Mouse (Mus musculus): ENCODE results near the gene Hist2h2be. TPM values are rescaled to one million over a fixed set of nuclear protein-coding genes. Genes with fewer than 3 reads are reported as not detected.
"Not testable (repeated sequence)": the region's sequence is repeated elsewhere in the genome, so short reads cannot be mapped to it uniquely, and the experiment has no call there.

The Hist2h2be gene
- polyA plus RNA-seq, 1 experiment from 2014 or later, result 8.7 TPM

DNA sequence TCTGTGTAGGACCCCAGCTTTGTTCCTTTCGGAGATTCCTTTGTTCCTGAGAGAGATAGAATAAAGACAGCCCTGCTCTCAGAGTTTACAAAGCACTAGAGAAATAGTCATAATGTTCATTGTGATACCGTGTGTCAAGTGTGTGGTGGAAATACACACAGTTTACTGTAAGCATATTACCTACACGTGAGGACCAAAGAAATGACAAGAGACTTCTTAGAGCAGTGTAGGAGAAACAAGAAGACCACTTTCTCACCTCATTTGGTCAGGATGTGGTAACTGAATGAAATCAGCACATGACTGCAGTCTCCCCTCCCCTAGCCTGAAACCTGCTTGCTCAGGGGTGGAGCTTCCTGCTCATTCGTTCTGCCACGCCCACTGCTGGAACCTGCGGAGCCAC is 22.7 kb upstream of the Hist2h2be start:
- Histone ChIP-seq H3K4me2 (ENCODE audit: low read length) (peak overlapping the region; percentile 73), H3K36me3 (ENCODE audit: insufficient read depth, low read length) (no peaks in the 10 kb centered on the region), H3K27ac (no peak overlapping the region), H3K4me3 (replicated peaks; ENCODE audit: low read depth, low read length) (peak overlapping the region; percentile 48; the same call in 1 of the 2 replicates), H3K9me3 (replicated peaks; ENCODE audit: low read length) (no peaks in the 10 kb centered on the region), H3K27me3 (ENCODE audit: insufficient read depth, low read length) (no peaks in the 10 kb centered on the region), H3K4me1 (replicated peaks; ENCODE audit: insufficient read depth, low read length) (peaks cover 12% of the 10 kb centered on the region), H3K9ac (ENCODE audit: low read depth, low read length) (no peak overlapping the region)
- ATAC-seq (replicated peaks; ENCODE audit: low FRiP score, low read depth) (no peak), DNase-seq (ENCODE audit: low spot score) (no peak)
- WGBS, result 3% methylated on average over 6 of the region's 6 CpGs
- no peak for TF ChIP-seq CTCF (IDR thresholded peaks at IDR 0.05; ENCODE audit: low read depth)

DNA sequence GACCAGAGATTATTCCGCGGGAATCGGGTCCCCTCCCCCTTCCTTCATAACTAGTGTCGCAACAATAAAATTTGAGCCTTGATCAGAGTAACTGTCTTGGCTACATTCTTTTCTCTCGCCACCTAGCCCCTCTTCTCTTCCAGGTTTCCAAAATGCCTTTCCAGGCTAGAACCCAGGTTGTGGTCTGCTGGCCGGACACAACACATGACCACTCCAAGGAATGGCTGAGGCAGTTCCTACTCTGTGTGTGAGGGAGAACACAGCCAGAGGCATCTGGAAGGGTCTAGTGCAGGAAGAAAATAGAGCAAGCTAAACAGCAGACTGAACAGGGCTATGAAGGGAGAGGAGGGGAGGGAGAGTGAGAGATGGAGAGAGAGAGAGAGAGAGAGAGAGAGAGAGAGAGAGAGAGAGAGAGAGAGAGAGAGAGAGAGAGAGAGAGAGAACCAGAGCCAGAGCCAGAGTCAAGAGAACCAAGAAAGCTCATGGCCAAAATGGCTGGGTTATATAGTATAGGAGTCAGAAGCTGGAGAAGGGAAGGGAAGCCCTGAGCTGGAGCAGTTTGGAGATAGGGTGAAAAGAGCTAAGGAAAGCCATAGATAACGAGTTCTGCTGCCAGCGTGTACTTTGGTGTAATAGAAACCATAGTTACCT is 22.2 kb upstream of the Hist2h2be start:
- H3K4me3 ChIP-seq (replicated peaks; ENCODE audit: low read depth, low read length); DNase-seq (ENCODE audit: low spot score); ATAC-seq (replicated peaks; ENCODE audit: low FRiP score, low read depth); H3K9me3 ChIP-seq (replicated peaks; ENCODE audit: low read length); H3K9ac ChIP-seq (ENCODE audit: low read depth, low read length); H3K27ac ChIP-seq; H3K27me3 ChIP-seq (ENCODE audit: insufficient read depth, low read length); H3K36me3 ChIP-seq (ENCODE audit: insufficient read depth, low read length); H3K4me2 ChIP-seq (ENCODE audit: low read length): not testable (repeated sequence)
- H3K4me1 ChIP-seq (replicated peaks; ENCODE audit: insufficient read depth, low read length), result peaks cover 12% of the 10 kb centered on the region
- WGBS, result 32% methylated on average over 6 of the region's 8 CpGs

DNA sequence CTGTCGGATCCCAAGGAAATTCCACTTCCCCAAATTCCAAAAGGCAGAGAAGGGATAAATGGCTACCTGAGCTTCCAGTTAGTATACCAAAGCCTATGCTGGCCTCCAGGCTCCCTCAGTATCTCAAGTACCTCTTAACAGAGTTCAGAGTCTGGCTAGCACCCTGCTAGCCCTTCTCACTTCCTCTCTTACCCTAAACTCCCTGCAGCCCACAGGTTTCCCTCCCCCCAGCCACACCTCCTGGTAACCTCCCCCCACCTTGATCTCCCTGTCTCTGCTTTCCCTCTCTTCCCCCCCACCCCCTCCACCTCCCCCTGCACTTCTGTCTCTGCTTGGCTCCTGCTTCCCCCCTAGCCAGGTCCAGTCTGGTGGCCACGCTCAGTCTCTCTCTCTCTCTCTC is 21.2 kb upstream of the Hist2h2be start:
- DNase-seq (ENCODE audit: low spot score) (no peak), ATAC-seq (replicated peaks; ENCODE audit: low FRiP score, low read depth) (no peak)
- 56% methylated on average over 2 of the region's 2 CpGs for WGBS
- H3K27ac ChIP-seq, result no peak overlapping the region
- H3K4me2 ChIP-seq (ENCODE audit: low read length), result no peak overlapping the region
- no peak overlapping the region for H3K4me3 ChIP-seq (replicated peaks; ENCODE audit: low read depth, low read length)
- no peak for TF ChIP-seq CTCF (IDR thresholded peaks at IDR 0.05; ENCODE audit: low read depth)
- H3K9ac ChIP-seq (ENCODE audit: low read depth, low read length), result no peak overlapping the region
- H3K36me3 ChIP-seq (ENCODE audit: insufficient read depth, low read length), result no peaks in the 10 kb centered on the region
- H3K9me3 ChIP-seq (replicated peaks; ENCODE audit: low read length), result no peaks in the 10 kb centered on the region
- peaks cover 12% of the 10 kb centered on the region for H3K4me1 ChIP-seq (replicated peaks; ENCODE audit: insufficient read depth, low read length)
- H3K27me3 ChIP-seq (ENCODE audit: insufficient read depth, low read length), result no peaks in the 10 kb centered on the region

- ATAC-seq (replicated peaks; ENCODE audit: low FRiP score, low read depth) (no peak), DNase-seq (ENCODE audit: low spot score) (peak; percentile 50)
- no peaks in the 10 kb centered on the region for H3K4me1 ChIP-seq (replicated peaks; ENCODE audit: insufficient read depth, low read length)
- no peak overlapping the region for H3K27ac ChIP-seq
- peak; percentile 51 for TF ChIP-seq CTCF (IDR thresholded peaks at IDR 0.05; ENCODE audit: low read depth)
- H3K4me2 ChIP-seq (ENCODE audit: low read length), result no peak overlapping the region
- 70% methylated on average over 3 of the region's 3 CpGs for WGBS
- no peaks in the 10 kb centered on the region for H3K27me3 ChIP-seq (ENCODE audit: insufficient read depth, low read length)
- H3K4me3 ChIP-seq (replicated peaks; ENCODE audit: low read depth, low read length), result no peak overlapping the region
- H3K9me3 ChIP-seq (replicated peaks; ENCODE audit: low read length), result no peaks in the 10 kb centered on the region
- H3K36me3 ChIP-seq (ENCODE audit: insufficient read depth, low read length), result no peaks in the 10 kb centered on the region
- H3K9ac ChIP-seq (ENCODE audit: low read depth, low read length), result no peak overlapping the region
Observed at GRCm38 (mm10) chr3:96207819-96208218, 13.1 kb upstream of the Hist2h2be start.

DNA sequence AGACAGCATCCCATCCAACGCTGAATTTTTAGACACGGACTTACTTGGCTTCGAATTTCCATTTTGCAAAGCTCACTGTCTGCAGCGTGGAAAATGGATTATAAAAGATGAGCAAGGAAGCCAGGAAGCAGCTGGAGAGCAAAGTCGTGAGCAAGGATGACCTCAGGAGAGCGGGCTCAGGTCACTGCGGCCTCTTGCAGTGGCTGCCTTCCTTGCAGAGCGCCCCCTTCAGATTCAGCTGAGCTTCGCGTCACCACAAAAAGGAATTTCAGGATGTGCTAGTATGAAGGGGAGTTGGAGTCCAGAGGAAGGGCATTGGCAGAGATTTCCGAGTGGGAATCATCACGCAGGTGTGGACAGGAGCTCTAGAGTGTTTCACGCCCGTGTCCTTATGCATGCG is 11.7 kb upstream of the Hist2h2be start:
- 35% methylated on average over 15 of the region's 15 CpGs for WGBS
- peak; percentile 50 for TF ChIP-seq CTCF (IDR thresholded peaks at IDR 0.05; ENCODE audit: low read depth)
- Histone ChIP-seq H3K4me3 (replicated peaks; ENCODE audit: low read depth, low read length) (no peak overlapping the region), H3K36me3 (ENCODE audit: insufficient read depth, low read length) (no peaks in the 10 kb centered on the region), H3K27me3 (ENCODE audit: insufficient read depth, low read length) (no peaks in the 10 kb centered on the region), H3K9ac (ENCODE audit: low read depth, low read length) (0 out of 2 replicates have a peak overlapping the region, but pooled peaks have one; percentile 4), H3K9me3 (replicated peaks; ENCODE audit: low read length) (no peaks in the 10 kb centered on the region), H3K4me2 (ENCODE audit: low read length) (no peak overlapping the region), H3K4me1 (replicated peaks; ENCODE audit: insufficient read depth, low read length) (no peaks in the 10 kb centered on the region), H3K27ac (no peak overlapping the region)
- DNase-seq (ENCODE audit: low spot score), result peak; percentile 46
- no peak for ATAC-seq (replicated peaks; ENCODE audit: low FRiP score, low read depth)

DNA sequence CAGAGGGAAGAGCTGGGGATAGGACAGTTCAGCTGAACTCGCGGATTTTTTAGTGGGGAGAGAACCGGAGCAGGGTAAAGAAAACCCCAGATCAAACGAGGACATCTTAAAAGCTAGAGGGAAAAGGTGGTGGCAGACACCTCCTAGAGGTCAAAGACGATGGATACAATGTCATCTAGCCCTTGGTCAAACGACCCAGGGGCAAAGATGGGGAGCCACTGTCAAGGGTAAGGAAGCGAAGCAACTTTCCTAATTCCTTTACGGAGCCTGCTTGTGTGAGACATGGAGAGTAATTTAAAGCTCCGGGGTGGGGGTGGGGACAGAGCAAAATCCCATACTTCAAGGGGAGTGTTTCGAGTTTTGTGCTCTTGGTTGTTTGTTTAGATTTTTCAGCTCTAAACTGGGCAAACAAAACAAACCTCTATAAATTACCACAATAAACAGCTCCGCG is 1.7 kb upstream of the Hist2h2be start:
- H3K36me3 ChIP-seq (ENCODE audit: insufficient read depth, low read length), result no peaks in the 10 kb centered on the region
- peak overlapping the region; percentile 82 for H3K9ac ChIP-seq (ENCODE audit: low read depth, low read length)
- peak overlapping the region; percentile 69 for H3K4me3 ChIP-seq (replicated peaks; ENCODE audit: low read depth, low read length)
- TF ChIP-seq CTCF (IDR thresholded peaks at IDR 0.05; ENCODE audit: low read depth), result no peak
- ATAC-seq (replicated peaks; ENCODE audit: low FRiP score, low read depth), result peak; percentile 9
- H3K9me3 ChIP-seq (replicated peaks; ENCODE audit: low read length), result no peaks in the 10 kb centered on the region
- peaks cover 23% of the 10 kb centered on the region for H3K4me1 ChIP-seq (replicated peaks; ENCODE audit: insufficient read depth, low read length)
- H3K27ac ChIP-seq, result peak overlapping the region; percentile 99
- peak overlapping the region; percentile 60 for H3K4me2 ChIP-seq (ENCODE audit: low read length)
- no peak for DNase-seq (ENCODE audit: low spot score)
- H3K27me3 ChIP-seq (ENCODE audit: insufficient read depth, low read length), result no peaks in the 10 kb centered on the region
- WGBS, result under 1% methylated on average over 12 of the region's 12 CpGs

All from kidney, postnatal 0 days (tissue).